Mouse (Mus musculus) lung, postnatal 36 days (tissue): Measurements from ENCODE around the gene Parm1.

ENCODE experiments used
- DNase-seq: peaks from one replicate; pipeline ENCODE4 v3.0.0; 2022; ENCODE audit warnings: mixed read lengths

The Parm1 gene

DNA sequence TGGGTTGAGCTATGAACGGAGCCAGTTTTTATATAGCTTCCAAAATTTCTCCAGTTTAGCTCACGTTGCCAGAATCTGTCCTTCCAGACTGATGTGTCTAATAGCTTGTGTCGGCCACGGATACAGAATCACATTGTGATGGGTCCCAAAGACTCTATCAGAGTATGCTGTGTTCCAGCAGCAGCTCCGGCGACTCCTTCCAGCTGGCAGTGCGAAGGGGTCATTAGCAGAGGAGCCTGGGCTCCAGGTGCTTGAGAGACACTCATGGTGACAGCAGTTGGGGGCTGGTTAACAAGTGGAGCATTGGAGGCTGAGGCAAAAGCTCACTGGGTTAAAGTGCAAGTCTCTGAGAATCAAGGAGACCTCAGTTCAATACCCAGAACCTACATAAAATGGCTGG lies 61.5 kb downstream of the Parm1 start:
- DNase-seq: no peak

DNA sequence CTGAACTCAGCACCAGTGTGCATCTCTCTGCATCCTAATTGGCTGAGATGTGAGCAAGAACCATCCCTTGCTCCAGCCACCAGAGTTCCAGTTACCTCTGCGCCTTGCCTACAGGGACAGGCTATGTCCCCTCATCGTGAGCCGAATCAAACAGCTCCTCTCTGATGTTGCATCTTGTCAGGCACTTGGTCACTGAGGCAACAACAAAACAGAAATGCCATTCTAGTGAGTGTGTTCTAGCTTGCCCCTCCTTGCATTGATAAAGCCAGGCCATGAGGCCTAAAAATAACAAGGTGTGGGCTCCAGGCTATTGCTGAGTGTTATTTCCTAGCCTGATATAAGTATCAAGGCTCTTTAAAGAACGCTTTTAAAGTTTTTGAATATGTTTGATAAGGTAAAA lies 64.4 kb downstream of the Parm1 start:
- DNase-seq: no peak

DNA sequence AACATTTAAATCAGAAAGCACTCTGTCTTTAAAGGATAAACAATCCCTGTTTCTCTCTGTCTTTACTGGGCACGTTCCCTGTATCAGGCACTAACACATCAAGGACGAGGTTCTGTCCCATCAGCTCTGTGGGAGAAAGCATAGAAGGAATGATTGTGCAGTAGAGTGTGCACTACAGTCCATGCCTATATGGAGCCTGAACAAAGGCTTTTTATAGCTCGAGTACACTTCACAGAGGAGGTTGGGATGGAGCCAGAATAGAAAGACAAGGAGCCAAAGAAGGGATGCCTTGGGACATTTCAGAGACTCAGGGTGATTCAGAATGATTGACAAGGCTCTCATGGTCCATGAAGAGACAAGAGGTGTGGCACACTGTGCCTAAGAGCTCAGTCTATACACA lies 68.8 kb downstream of the Parm1 start:
- no peak for DNase-seq

GRCm38 (mm10) chr5:91594083-91594482 lies 76.7 kb downstream of the Parm1 start:
- no peak for DNase-seq

- DNase-seq: no peak
These were observed 79.8 kb downstream of the Parm1 start for GRCm38 (mm10) chr5:91597216-91597615.

DNA sequence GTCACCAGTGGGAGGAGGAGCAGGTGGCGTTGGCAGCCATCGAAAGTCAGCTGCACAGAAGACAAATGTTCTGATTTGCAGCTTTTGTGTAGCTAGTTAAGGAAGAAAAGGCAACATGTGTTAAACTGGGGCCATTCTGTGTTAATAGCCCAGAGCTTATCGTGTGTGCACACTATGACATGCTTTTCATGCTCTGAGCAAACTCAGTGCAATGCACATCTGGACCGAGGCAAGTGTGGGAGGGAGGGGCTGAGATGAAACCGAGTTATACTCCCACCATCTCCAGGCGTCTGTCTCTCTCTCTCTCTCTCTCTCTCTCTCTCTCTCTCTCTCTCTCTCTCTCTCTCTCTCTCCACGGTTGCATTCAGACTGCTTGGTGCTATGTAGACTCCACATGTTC lies 82.4 kb downstream of the Parm1 start:
- DNase-seq: no peak

DNA sequence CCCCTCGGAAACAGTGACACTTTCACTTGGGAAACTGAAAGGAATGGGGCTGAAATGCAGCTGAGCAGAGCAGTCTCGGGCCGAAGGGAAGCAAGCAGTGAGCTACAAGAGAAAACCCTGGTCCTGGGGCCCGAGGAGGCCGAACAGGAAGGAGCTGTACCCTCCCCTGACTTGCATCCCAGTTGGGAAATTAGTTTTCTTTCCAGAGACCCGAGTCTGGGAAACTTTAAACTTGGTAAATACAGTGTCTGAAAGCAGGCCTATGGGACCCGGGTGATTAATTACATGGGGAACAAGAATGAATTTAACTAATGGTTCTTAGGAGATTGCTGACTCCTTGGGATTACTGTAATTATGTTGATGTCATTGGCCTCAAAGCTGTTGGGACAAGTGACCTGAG lies 85.9 kb downstream of the Parm1 start:
- DNase-seq: no peak

DNA sequence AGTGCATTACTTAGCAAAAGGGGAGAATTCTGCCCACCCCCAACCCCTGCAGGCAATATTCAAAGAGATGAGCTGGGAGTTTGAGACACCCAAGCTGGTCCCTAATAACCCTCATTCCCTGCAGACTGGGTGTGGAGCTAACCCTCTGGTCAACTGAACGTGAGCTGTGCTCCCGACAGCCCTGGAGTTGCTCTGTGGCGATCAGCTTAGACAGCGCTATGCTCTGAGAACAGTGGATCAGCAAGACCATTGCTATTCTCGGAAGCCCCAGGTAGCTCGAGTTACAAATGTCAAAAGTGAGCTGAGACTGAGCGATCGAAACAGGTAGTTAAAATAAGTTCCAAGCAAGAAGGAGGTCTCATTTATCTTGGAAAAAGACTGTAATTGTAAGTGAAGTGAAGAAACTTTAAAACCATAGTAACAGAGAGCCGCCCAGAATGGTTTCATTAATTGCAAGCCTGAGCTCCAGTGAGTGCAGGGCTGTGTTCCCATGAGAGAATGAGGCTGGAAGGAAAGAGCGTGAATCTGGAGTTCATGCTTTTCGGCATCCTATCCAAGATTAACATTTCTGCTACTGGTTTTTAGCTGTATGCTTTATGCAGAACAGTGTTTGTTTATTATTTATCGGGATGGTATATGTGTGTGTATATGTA lies 86.5 kb downstream of the Parm1 start:
- no peak for DNase-seq

GRCm38 (mm10) chr5:91607234-91607633 lies 89.8 kb downstream of the Parm1 start:
- DNase-seq: no peak

GRCm38 (mm10) chr5:91607841-91608240 lies 90.4 kb downstream of the Parm1 start:
- peak; percentile 74 for DNase-seq

DNA sequence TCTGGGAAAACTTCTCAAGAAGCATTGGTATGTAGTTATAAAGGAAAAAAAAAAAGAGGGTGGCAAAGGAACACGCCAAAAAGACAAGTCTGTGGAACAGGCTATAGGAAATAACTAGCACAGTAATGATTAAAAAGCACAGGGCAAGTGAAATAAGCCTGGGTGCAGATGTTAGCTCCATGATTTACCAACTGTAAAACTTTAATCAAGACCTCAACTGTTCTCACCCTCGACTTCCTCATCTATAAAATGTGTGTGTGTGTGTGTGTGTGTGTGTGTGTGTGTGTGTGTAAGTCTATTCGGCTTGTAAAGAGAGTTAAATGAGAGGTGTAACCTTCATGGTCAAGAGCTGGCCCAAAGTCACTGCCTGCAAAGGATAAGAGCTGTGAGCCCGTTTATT lies 91.6 kb downstream of the Parm1 start:
- DNase-seq: no peak

DNA sequence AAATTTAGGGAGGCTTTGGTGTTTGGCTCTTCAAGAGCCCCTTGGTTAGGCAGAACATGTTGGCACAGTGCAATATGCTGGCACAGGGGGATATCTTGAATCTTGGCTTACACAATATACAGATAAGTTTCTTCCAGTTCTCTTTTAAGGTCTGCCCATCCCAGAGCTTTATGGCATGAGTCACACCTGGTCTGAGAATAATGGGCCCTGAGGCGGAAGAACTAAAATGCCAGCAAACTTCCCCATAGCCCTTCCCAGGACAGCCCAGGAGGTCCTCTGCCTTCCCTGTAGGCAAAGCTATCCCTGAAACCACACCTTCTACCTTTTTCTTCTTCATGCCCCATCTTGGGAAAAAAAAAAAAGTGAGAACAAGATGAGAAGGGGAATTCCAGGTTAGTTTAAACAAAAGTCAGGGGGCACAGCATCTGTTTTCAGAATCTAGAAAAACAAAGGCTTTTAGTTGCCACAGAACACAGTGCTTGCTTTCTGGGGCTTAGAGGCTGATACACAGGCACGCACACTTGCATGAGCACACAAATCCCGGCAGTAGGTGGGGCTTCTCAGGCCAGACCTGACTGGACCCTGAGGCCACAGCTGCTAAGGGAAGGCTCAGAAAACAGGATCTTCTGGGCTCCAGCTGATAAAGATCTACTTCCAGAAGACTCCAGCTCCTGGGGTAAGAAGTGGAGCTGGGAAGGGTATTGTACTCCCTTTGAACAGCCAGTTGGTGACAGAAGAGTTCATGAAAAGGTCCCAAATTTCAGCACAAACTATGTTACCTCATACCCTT lies 92.3 kb downstream of the Parm1 start:
- DNase-seq: no peak

DNA sequence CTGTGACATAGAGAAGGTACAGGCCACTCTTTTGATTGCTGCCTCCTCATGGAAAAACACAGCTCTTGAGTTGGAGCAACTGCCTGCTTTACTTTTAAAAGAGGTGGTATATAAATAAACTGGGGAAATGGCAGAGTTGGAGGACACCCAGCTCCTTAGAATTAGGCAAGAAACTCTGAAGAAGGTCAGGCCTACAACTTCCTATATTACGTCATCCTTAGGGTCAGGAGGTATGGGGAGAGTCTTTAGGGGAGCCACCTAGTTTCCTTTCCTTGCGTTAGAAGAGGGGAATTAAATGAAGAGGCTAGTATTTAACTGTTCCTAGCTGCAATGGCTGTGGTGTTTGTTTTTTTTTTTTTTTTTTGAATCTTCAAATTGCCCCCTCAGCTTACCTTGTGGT lies 93.1 kb downstream of the Parm1 start:
- peak; percentile 23 for DNase-seq

DNA sequence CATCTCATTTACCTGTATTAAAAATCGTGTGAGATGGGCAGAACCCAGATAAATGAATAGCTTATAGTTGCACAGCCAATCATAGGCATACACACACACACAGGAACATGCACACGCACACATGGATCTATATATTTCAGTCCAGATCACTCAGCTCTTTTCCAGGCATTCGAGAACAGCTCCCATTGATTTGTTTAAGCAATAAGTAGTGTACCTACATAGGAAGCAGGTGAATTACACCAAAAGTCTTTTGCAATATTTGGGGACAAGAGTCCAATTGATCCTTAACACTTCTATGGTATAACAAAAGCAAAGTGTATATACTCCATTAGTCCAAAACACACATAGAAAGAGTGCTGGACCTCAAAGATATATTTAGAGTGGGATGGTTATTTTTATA lies 94.2 kb downstream of the Parm1 start:
- no peak for DNase-seq

- DNase-seq: no peak
These were observed 100.2 kb downstream of the Parm1 start for GRCm38 (mm10) chr5:91617331-91618233.

GRCm38 (mm10) chr5:91618661-91619173 lies 101.3 kb downstream of the Parm1 start:
- DNase-seq: no peak

DNA sequence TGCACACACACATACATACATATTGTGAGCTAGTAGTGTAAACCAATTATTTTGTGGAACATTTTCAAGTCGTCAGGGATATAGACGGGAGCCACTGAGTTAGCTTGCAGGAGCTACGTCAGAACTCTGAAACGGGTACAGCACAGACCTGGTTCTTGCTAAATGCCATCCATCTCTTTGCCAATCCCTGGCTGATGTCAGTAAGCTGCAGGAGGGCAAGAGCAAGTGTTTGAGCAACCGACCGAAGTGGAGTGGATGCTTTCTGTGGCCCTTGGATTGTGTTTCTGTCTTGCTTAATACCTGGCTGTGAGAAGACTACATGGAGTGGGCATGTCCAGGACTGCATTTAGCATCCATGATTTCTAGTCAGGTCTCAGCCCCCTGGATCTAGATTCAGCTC lies 103.8 kb downstream of the Parm1 start:
- no peak for DNase-seq

DNA sequence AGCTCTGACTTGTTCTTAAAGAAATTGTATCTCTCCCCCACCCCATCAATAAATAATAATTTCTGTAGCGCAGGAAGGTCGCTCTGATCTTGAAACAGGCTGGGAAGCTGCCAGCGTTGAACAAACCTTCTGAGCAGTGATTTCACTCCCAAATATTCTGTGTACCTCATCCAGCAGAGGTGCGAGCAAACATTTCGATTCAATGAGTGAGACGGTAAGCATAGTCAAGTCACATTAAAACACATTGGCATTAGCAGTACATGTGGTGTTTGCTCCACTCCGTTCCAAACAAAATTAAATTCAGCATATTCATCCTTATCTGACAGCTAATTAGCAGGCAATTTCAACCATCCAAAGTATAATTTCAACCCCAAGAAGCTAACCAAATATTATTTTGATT lies 109.4 kb downstream of the Parm1 start:
- no peak for DNase-seq

GRCm38 (mm10) chr5:91629472-91629871 lies 112.1 kb downstream of the Parm1 start:
- peak; percentile 21 for DNase-seq

DNA sequence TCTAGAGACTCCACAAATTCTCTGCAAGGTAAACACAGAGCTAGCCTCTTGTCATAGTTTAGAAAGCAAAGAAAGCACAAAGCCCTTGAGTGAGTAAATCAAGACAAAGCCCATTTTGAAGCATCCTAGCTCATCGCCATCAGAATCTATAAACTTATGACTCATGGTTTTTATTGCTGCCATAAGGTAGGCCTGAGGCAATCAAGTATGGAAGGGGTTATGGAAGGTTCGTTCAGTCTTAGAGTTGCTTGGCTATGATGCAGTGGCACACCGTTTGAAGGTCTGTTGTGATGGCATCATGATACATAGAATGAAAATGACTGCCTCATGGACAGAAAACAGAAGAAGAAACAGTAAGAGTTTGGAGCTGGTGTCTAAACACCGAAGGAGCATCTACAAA lies 133.9 kb downstream of the Parm1 start:
- no peak for DNase-seq

GRCm38 (mm10) chr5:91653061-91653915 lies 135.9 kb downstream of the Parm1 start:
- DNase-seq: no peak

DNA sequence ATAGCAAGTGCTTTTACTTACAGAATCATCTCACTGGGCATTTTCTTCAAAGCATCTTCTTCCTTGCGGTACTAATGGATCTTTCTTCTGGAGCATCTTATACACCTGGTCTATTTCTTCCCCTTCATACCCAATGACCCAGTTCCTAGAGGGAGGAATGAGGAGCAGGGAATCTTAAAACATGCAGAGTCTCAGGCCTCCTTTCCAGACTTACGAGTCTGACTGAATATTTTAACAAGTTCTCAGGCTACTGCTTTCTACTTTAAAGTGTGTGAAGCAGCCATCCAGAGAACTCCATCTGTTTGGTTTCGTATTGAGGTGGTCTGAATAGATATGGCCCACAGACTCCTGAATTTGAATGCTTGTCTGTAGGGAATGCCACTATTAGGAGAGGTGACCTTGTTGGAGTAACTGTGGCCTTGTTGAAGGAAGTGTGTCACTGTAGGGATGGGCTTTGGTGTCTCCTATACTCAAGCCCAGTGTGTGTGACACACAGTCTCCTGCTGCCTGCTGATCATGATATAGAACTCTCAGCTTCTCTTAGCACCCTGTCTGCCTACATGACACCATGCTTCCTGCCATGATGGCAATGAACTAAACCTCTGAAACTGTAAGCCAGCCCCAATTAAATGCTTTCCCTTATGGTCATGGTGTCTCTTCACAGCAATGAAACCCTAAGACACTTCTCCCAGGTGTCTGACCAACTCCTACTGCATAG lies 137.1 kb downstream of the Parm1 start:
- DNase-seq: no peak
